Mouse (Mus musculus) retina, adult 2 months (tissue): Measurements from ENCODE around the gene Prdm5.
A peak's percentile ranks its signal among the peaks of the same experiment; 100 is the strongest.

Source experiments
- DNase-seq: peaks from one replicate; pipeline ENCODE4 v3.0.0-alpha.2; 2012; ENCODE audit warnings: low read depth, low spot score

The Prdm5 gene

DNA sequence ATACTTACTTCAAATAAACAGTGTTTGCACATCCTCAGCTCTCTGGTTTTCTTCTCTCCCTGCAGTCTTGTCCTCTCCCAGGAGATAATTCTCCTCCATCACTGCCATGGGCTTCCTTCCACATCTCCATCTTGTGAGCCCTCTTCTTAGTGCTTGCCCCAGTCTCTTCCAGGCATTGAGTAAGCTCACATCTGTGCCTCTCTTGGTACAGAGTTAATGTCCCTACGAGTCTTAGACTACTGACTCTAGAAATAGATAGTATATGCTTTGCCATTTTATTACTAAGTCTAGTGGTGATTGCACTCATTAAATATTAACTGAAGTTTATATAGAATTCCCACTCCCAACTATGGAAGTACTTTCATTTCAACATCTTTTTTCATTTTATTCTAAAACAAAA is 154.0 kb downstream of the Prdm5 start:
- no peak for DNase-seq

DNA sequence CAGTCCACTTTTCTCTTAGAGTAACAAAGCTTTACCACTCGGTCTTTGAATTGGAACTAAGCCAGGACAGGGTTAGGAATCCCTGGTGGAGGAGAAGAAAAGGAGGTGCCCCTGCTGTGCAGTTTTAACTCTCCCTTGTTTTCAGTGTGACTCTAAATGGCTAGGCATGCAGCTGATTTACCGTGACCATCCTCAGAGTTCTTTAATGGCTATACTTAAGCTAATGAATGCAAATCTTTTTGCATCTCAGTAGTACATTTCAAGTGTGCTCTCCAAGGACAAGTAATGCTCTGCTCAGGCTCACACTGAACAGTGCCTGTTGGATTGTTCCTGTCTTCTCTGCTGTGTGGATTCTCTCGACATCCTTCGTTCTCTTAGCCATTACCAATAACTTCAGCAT is 154.4 kb downstream of the Prdm5 start:
- no peak for DNase-seq

DNA sequence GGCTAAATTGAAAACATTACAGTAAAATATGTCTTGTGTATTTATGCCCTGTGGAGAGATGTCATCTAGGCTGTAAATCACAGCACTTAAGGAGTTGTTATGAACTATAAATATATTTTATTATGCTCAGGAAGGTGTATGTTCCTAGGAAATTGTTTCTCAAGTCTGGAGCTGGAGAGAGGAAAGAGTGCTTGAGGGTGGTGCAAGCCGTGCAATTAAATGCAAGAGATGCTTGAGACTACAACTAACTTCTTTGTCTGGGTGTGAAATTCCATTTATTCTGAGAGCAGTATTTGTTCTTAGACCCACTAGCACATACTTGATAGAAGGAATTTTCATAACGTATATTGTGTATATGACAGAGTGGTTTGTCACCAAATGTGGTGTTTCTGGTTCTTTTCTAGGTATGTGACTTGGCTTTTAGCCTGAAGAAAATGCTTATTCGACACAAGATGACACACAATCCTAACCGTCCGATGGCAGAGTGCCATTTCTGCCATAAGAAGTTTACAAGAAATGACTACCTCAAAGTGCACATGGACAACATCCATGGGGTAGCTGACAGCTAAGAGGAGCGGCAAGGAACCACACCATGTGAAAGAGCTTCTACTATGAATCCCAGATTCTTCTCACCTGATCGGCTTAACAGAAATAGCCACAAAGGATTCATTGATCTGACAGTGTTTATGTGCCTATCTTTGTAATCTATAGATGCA is 156.9 kb downstream of the Prdm5 start:
- no peak for DNase-seq

DNA sequence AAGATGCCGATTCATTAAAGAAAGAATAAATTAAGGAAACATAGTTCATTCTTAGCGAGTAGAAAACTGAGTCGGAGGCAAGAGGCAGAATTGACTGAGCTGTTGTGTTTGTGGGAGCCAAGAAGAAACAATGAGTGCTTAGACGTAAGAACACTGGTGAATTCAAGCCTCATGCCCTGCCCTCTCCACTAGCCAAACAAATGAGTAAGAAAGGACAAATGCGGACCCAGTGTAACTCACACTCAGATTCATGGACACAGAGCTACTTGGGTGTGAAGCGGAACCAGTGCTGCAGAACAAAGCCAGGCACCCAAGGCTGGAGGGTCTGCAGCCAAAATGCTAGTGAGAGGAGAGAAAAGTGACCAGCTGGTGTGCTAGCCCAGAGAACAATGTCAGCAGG is 171.7 kb downstream of the Prdm5 start:
- no peak for DNase-seq

DNA sequence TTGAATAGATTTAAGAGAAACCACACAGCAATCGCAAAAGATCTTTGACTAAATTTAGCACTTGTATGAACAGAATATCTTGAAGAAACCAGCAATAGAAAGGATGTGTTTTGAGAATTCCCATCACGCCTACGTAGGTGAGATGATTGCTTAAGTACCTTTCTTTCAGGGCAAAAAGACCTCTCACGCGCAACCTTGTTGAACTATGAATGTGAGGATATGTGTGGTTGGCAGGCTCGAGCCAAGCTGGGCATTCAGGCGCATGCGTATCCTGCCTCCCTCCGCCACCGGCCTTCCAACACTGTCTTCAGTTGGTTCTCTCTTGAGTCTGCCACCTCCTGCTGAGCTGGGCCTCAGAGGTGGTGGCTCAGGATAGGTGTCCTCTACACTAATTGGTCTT is 173.5 kb downstream of the Prdm5 start, which contains the start of gene 4930544G11Rik:
Gene 4930544G11Rik (plus strand): TSS at position 301 of the 400 bp plus-strand sequence.
- DNase-seq: no peak

DNA sequence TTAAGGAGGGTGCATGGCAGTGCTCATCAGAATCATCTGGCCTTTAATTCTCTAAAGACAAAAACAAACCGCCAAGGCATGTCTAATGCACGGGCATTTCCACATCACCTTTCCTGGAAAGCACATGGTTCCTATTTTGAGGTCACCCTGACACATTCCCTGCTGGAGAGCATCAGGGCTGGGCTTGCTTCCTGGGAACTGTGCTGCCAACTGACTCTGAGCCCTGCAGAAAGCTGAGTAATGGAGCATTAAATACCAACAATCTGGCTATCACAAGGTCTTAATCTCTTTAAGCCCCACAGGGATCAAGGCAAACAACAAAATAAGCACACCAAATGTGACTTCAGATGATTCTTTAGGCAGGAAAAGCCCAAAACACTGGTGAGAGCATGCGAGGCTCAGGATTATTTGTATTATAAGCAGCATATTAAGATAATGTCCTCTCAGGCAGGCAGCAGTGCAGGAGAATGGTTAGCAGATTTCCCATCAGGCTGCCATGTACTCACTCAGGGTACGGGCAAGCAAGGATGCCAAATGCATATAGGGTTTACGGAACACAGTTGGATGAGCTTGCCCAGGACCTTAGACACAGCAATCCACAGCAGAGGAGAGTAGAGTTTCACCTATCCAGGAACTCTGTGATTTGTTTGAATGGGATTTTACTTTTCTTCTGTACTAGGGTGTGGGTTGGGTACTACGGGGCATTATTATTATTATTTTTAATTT is 190.8 kb downstream of the Prdm5 start:
- peak; percentile 33 for DNase-seq

DNA sequence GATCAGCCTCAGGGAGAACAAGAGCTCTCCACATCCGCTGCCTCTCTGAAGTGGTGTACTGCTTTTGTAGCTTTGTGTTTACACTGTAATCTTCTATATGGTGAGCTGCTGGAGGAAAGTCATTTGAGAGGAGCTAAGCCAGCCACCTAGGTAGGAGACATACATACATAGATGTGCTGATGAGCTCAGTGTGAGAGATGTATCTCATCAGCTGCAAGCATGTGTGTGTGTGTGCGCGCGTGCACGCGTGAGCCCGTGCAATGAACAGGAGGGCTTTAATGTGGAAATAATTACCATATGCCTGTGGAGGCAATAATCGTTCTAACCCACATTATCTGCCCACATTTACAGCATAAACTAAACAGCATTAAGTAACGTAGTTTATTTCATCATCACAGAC is 191.6 kb downstream of the Prdm5 start:
- DNase-seq: peak; percentile 3
